Mouse (Mus musculus) midbrain, embryonic 12.5 days (tissue): ENCODE data around the gene Vps33b. TPM values are rescaled to one million over a fixed set of nuclear protein-coding genes. Genes with fewer than 3 reads are reported as not detected.
"Not testable (repeated sequence)": the region's sequence is repeated elsewhere in the genome, so short reads cannot be mapped to it uniquely, and the experiment has no call there.

ENCODE experiments used
- ATAC-seq: fragments of 200-750 bp; cut with Nextera tagmentation; 2 replicates; pipeline ENCODE4 v1.8.0; 2017; ENCODE audit warnings: low read depth, moderate TSS enrichment, moderate library complexity; ENCODE audit not compliant: low FRiP score
- H3K27ac ChIP-seq: fragments of 300-500 bp; sonication (generic); replicated peaks from 2 replicates; pipeline ENCODE4 v1.5.1; 2016; ENCODE audit warnings: mild to moderate bottlenecking
- H3K27me3 ChIP-seq: fragments of 300-500 bp; sonication (generic); 2 replicates; pipeline ENCODE4 v1.6.1; 2016; ENCODE audit warnings: mild to moderate bottlenecking
- H3K36me3 ChIP-seq: fragments of 300-500 bp; sonication (generic); 2 replicates; pipeline ENCODE4 v1.6.1; 2016
- H3K4me1 ChIP-seq: fragments of 300-500 bp; sonication (generic); 2 replicates; pipeline ENCODE4 v1.6.1; 2016
- H3K4me2 ChIP-seq: fragments of 300-500 bp; sonication (generic); replicated peaks from 2 replicates; pipeline ENCODE4 v1.6.1; 2016; ENCODE audit warnings: mild to moderate bottlenecking, moderate library complexity
- H3K4me3 ChIP-seq: fragments of 300-500 bp; sonication (generic); 2 replicates; pipeline ENCODE4 v1.5.1; 2016; ENCODE audit warnings: mild to moderate bottlenecking
- H3K9ac ChIP-seq: fragments of 300-500 bp; sonication (generic); replicated peaks from 2 replicates; pipeline ENCODE4 v1.6.1; 2016; ENCODE audit warnings: mild to moderate bottlenecking, moderate library complexity
- H3K9me3 ChIP-seq: fragments of 300-500 bp; sonication (generic); 2 replicates; pipeline ENCODE4 v1.6.1; 2016; ENCODE audit warnings: mild to moderate bottlenecking
- WGBS: fragments of 180-500 bp; shearing (Covaris S2); methylation state at CpG from one replicate; pipeline ENCODE4 v1.1.7; 2016; 5-methylcytosine and 5-hydroxymethylcytosine counted together
- polyA plus RNA-seq: library from polyadenylated mRNA; unstranded; fragments of >200 nt; fragmentation: Nextera tagmentation; extraction: Ambion mirVana; gene quantifications from 2 replicates; pipeline ENCODE4 v1.2.1, GENCODE M21; 2016

The Vps33b gene
- polyA plus RNA-seq, 1 experiment from 2014 or later = 18.5 TPM

DNA sequence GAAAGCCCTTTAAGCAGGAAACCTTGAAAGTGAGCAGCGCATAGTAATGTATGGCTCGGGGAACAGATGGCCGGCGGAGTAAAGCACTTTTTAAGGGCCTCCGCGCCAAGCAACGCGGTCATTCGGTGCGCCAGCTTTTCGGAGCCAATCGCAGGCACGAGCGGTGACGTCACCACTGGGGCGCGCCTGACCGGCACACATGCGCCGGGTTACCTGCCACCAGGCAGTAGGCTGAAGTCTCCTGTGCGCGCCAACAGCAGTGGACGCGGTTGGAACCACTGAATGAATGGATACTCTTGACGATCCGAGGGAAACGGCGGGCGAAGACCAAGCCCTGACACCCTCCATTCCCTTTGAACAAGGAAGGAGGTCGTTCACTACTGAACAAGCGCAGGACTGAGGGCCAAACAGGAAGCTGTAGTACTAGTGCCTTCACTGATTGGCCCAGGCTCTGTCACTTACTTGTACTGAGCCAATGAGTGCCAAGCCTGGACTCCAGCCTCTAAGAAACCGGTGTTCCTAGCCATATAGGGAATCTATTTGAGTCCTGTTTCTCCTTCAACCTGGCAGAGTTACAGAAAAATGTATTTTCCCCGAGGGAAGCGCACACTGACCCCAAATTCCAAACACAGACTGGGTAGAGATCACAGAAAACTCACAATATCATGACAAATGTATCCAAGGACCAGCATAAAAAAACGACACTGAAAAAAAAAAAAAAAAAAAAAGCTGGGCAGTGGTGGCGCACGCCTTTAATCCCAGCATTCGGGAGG lies 54.8 kb downstream of the Vps33b start, which contains the start of gene Rccd1:
Gene Rccd1, minus strand, starts transcription at position 412 of the 773 bp plus-strand sequence.
- 1% methylated on average over 38 of the region's 38 CpGs for WGBS
- H3K27ac ChIP-seq = peak within 1 kb of the TSS; percentile 80
- H3K9ac ChIP-seq = peak within 1 kb of the TSS; percentile 63
- H3K4me2 ChIP-seq = peak within 1 kb of the TSS; percentile 81
- H3K27me3 ChIP-seq = no peaks in the 10 kb centered on the region
- H3K9me3 ChIP-seq = no peaks in the 10 kb centered on the region
- ATAC-seq = peak; percentile 99
- H3K4me3 ChIP-seq = peak within 1 kb of the TSS; percentile 61
- H3K4me1 ChIP-seq = peaks cover 15% of the 10 kb centered on the region
- peaks cover 68% of the 10 kb centered on the region for H3K36me3 ChIP-seq

DNA sequence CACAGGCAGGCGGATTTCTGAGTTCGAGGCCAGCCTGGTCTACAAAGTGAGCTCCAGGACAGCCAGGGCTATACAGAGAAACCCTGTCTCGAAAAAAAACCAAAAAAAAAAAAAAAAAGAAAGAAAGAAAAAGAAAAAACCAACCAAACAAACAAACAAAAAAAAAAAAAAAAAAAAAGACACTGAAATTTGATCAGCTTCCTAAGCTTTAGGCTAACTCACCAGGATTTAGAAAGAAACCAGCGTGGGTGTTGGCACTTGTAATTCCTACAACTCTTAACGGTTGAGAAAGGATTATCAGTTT lies 55.3 kb downstream of the Vps33b start:
- not testable (repeated sequence) for H3K4me3 ChIP-seq, H3K27me3 ChIP-seq, ATAC-seq, H3K9ac ChIP-seq, H3K9me3 ChIP-seq
- H3K4me2 ChIP-seq = peak overlapping the region; percentile 81; the same call in 1 of the 2 replicates
- peak overlapping the region; percentile 80; the same call in 1 of the 2 replicates for H3K27ac ChIP-seq
- H3K36me3 ChIP-seq = peaks cover 69% of the 10 kb centered on the region
- H3K4me1 ChIP-seq = peaks cover 15% of the 10 kb centered on the region
- WGBS = 45% methylated on average over 5 of the region's 5 CpGs

DNA sequence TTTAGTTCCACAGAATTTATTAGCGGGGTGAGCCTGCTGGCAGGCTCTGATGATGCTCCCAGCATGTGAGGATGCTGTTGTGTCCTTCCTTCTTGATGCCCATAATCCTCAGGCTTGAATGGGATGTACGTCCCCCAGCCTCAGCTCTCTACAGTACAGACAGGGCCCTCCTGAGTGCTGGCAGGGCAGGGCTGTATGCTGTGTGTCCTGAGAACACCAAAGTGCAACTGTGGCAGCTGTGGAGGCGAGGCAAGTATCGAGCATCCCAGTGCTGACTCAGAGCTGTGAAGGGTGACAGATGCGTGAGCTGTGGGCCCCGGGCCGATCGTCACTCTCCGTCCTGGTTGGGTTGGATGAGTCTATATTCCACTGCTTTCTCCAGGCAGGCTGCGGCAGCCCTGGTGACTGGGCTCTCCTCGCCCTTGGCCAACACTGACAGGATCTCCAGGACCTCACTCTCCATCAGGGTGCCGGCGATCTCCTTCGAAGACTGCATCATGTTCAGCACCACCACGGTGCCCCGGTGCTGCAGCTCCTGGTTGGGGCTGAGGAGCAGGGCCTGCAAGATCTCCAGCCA lies 55.9 kb downstream of the Vps33b start:
- no peak overlapping the region for H3K4me3 ChIP-seq
- no peaks in the 10 kb centered on the region for H3K9me3 ChIP-seq
- H3K27ac ChIP-seq = 0 out of 2 replicates have a peak overlapping the region, but pooled peaks have one; percentile 46
- no peaks in the 10 kb centered on the region for H3K27me3 ChIP-seq
- H3K4me1 ChIP-seq = peaks cover 15% of the 10 kb centered on the region
- 95% methylated on average over 16 of the region's 16 CpGs for WGBS
- peaks cover 69% of the 10 kb centered on the region for H3K36me3 ChIP-seq
- ATAC-seq = no peak
- no peak overlapping the region for H3K9ac ChIP-seq
- H3K4me2 ChIP-seq = no peak overlapping the region

DNA sequence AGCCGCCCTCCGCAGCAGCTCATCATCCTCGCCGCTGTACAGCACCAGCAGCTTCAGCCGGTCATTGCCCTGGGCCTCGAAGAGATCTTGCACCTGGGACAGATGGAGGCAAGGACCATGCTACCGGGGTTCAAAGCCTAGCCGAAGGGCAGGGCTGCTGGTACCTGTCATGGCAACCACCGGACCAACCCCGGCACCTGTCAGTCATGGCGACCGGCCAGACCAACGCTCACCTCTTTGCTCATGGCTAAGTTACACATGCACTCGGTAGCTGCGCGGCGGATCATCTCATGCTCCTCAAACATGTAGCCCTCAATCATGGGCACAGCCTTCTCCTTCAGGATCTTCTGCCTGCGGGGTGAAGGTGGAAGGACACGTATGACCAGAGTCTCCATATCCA lies 56.6 kb downstream of the Vps33b start:
- ATAC-seq = no peak
- Histone ChIP-seq H3K9ac (no peak overlapping the region), H3K4me3 (no peak overlapping the region), H3K4me1 (peaks cover 15% of the 10 kb centered on the region), H3K9me3 (no peaks in the 10 kb centered on the region), H3K27ac (no peak overlapping the region), H3K4me2 (no peak overlapping the region), H3K27me3 (no peaks in the 10 kb centered on the region), H3K36me3 (peaks cover 69% of the 10 kb centered on the region)
- WGBS = 94% methylated on average over 19 of the region's 19 CpGs

DNA sequence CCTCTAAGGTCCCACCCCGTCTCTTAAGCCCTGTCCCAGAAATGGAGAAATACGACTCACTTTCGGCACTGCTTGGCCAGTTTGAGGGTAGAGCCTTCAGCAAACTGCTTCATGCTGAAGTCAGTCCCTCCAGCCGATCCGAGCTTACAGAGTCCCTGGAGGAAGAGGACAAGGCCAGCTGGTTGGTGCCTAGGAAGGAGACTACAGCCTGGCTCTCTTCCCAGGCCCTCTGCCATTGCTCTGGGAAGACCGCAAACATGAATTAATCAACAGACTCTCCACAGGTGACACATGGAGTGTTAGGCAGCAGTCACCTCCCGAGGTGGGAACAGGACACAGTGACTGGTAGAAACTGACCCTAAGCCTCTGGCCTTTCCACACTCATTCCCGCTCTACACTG lies 60.8 kb downstream of the Vps33b start:
- Histone ChIP-seq H3K9ac (no peak overlapping the region), H3K9me3 (no peaks in the 10 kb centered on the region), H3K27ac (no peak overlapping the region), H3K36me3 (peaks cover 99% of the 10 kb centered on the region), H3K4me1 (no peaks in the 10 kb centered on the region), H3K4me2 (no peak overlapping the region), H3K27me3 (no peaks in the 10 kb centered on the region), H3K4me3 (no peak overlapping the region)
- 88% methylated on average over 8 of the region's 8 CpGs for WGBS
- ATAC-seq = no peak

DNA sequence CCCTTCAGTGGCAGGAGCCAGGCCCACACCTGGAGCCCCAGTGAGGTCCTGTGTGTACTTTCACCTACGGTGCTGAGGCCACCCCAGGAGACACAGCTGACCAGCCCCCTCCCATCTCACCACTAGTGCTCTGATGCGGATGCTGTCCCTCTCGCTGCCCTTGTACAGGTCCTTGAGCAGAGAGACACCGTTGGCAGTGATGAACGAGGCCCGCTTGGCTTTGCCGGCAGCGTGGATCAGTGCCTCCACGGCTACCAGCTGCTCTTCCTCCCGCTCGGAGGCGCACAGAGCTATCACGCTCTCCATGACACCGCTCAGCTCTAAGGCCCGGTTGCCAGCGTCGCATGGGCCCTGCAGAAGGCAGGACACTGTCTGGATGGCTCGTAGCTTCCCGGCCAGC lies 62.0 kb downstream of the Vps33b start:
- 98% methylated on average over 19 of the region's 19 CpGs for WGBS
- peaks cover 99% of the 10 kb centered on the region for H3K36me3 ChIP-seq
- no peaks in the 10 kb centered on the region for H3K27me3 ChIP-seq
- H3K27ac ChIP-seq = no peak overlapping the region
- H3K4me3 ChIP-seq = no peak overlapping the region
- no peak for ATAC-seq
- no peaks in the 10 kb centered on the region for H3K4me1 ChIP-seq
- no peak overlapping the region for H3K9ac ChIP-seq
- H3K4me2 ChIP-seq = no peak overlapping the region
- H3K9me3 ChIP-seq = no peaks in the 10 kb centered on the region

DNA sequence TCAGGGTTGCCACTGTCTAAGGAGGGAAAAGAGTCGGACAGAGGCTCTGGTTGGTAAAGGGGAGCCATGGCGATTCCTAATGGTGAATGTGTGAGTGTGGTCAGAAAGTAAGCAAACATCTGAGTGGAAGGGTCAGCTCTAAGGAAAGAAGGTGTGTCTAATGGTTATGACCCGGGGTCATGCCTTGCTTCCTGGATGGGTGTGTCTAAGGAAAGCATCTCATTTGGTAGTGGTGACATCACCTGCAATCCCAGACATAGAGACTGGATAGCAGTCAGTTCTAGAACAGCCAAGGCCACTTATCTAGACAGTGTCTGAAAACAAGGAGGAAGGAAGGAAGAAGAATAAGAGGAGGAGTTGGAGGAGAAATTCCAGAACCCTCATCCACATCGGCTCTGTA lies 65.4 kb downstream of the Vps33b start:
- no peak for ATAC-seq

DNA sequence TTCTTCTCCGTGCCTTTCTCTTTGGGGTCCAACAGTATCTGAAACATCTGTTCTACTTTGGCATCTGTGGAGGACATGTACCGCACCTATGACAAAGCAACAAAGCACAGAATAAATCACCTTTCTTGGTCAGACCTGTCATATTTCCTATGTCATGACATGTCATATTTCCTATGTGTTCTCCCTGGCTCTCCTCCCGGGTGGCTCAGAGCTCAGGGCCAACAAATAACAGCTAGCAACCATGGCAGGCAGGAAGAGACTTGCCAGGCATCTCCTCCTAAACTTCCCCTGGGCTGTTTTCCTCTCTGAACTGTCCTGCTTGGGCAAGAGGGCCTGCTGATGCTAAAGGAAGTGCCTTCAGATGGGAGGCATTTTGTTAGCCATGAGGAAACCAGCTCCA lies 67.5 kb downstream of the Vps33b start:
- no peak overlapping the region for H3K27ac ChIP-seq
- 93% methylated on average over 3 of the region's 3 CpGs for WGBS
- no peak overlapping the region for H3K9ac ChIP-seq
- H3K9me3 ChIP-seq = no peaks in the 10 kb centered on the region
- H3K36me3 ChIP-seq = peaks cover 59% of the 10 kb centered on the region
- no peaks in the 10 kb centered on the region for H3K27me3 ChIP-seq
- peaks cover 36% of the 10 kb centered on the region for H3K4me1 ChIP-seq
- no peak overlapping the region for H3K4me2 ChIP-seq
- H3K4me3 ChIP-seq = no peak overlapping the region
- ATAC-seq = no peak

More for the DNA sequence above, 65.4 kb downstream of the Vps33b start:
- Histone ChIP-seq H3K27me3 (no peaks in the 10 kb centered on the region), H3K9me3 (no peaks in the 10 kb centered on the region), H3K4me3 (no peak overlapping the region), H3K27ac (no peak overlapping the region), H3K4me2 (no peak overlapping the region), H3K4me1 (peaks cover 19% of the 10 kb centered on the region), H3K36me3 (peaks cover 80% of the 10 kb centered on the region), H3K9ac (no peak overlapping the region)
- WGBS = 95% methylated on average over 4 of the region's 4 CpGs

DNA sequence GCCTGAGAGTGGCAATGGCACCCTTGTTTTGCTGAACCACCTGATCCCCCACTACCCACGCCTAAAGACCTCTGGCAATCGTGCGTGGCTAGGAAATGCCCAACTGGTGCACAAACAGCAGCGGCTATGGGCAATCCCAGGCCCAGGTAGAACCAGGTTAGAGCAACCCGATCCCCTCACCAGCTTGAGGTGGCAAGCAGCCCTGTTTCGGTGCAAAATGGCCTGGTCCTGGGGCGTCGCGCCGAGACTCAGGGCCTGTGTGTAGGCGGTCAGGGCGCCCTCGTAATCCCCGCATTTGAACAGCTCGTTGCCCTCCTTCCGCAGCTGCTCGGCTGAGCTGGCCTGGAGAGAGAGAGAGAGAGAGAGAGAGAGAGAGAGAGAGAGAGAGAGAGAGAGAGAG lies 69.9 kb downstream of the Vps33b start:
- peak overlapping the region; percentile 82 for H3K27ac ChIP-seq
- peak overlapping the region; percentile 86 for H3K4me2 ChIP-seq
- H3K4me3 ChIP-seq = peak overlapping the region; percentile 68
- H3K4me1 ChIP-seq = peaks cover 52% of the 10 kb centered on the region
- H3K9ac ChIP-seq = peak overlapping the region; percentile 77
- H3K27me3 ChIP-seq = no peaks in the 10 kb centered on the region
- no peak for ATAC-seq
- no peaks in the 10 kb centered on the region for H3K9me3 ChIP-seq
- 10% methylated on average over 17 of the region's 17 CpGs for WGBS
- peaks cover 36% of the 10 kb centered on the region for H3K36me3 ChIP-seq

DNA sequence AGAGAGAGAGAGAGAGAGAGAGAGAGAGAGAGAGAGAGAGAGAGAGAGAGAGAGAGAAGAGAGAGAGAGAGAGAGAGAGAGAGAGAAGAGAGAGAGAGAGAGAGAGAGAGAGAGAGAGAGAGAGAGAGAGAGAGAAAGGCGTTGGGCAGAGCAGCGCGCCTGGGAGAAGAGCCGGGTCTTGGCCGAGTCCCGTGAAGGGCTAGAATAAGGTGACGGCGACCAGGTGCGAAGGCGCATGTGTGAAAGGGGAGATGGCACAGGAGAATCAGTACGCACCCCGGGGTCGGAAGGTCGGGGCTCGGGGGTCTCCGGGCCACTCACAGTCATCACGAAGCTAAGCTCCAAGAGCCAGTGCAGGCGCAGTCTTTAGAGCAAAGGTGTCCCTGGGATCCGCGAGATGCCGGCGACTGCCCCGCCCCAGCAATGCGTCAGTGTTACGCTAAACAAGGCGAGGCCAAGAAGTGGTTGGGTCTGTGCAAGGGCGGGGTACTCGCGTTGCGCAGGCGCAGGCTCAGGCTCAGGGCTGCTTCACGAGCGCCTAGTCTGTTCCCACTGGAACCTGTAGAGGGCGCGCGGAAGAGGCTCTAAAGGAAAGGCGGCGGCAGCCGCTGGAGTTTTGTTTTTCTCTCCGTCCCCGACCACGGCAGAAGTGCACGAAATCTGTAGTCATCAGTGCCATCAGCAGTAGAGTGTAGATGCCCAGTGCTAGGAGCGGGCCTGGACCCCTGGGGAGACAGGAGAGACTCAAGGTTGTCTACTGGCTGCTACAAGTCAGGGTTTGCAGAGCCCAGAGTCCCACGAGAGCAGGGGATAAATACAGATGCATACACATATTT lies 70.6 kb downstream of the Vps33b start:
- peak overlapping the region; percentile 68 for H3K4me3 ChIP-seq
- H3K27me3 ChIP-seq = no peaks in the 10 kb centered on the region
- peak; percentile 96 for ATAC-seq
- peak overlapping the region; percentile 82 for H3K27ac ChIP-seq
- H3K9ac ChIP-seq = peak overlapping the region; percentile 77
- under 1% methylated on average over 45 of the region's 45 CpGs for WGBS
- H3K9me3 ChIP-seq = no peaks in the 10 kb centered on the region
- peaks cover 52% of the 10 kb centered on the region for H3K4me1 ChIP-seq
- H3K4me2 ChIP-seq = peak overlapping the region; percentile 86
- peaks cover 30% of the 10 kb centered on the region for H3K36me3 ChIP-seq

DNA sequence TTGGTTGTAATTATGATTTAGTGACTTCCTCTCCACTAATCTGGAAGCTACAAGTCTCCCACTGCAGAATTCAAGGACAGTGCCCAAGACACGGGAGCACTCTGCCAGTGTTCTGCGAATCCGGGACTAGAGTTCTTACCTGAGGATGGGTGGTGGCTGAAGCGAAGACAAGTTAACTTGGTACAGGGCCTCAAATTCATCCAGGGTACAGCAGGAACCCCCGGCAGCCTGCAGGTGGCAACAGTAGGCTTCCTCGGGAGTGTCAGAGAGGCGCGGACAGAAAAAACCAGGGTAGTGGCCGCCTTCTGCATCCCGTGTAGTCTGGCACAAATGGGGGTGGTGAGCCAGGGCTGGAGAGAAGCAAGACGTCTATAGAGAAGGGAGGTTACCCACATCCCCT lies 71.3 kb downstream of the Vps33b start, which contains the start of gene Unc45a:
Gene Unc45a, minus strand, starts transcription at position 213 of the 400 bp plus-strand sequence.
- Histone ChIP-seq H3K27me3 (no peaks in the 10 kb centered on the region), H3K9ac (peak within 1 kb of the TSS; percentile 77), H3K27ac (peak within 1 kb of the TSS; percentile 82), H3K9me3 (no peaks in the 10 kb centered on the region), H3K4me1 (peaks cover 52% of the 10 kb centered on the region), H3K36me3 (peaks cover 25% of the 10 kb centered on the region), H3K4me3 (peak within 1 kb of the TSS; percentile 68), H3K4me2 (peak within 1 kb of the TSS; percentile 86)
- ATAC-seq = peak; percentile 42
- 2% methylated on average over 11 of the region's 11 CpGs for WGBS
